Mouse (Mus musculus) fibroblast of lung, adult 2 months (primary cell): ENCODE measurements around the gene Mthfd1l.

ENCODE experiments used
- DNase-seq: peaks from one replicate; pipeline ENCODE4 v3.0.0-alpha.2; 2011; ENCODE audit warnings: low read depth

The Mthfd1l gene

GRCm38 (mm10) chr10:3978326-3978725 is 5.4 kb downstream of the Mthfd1l start:
- DNase-seq, result no peak

- DNase-seq, result no peak
These were observed 6.0 kb downstream of the Mthfd1l start for GRCm38 (mm10) chr10:3978792-3979488.

DNA sequence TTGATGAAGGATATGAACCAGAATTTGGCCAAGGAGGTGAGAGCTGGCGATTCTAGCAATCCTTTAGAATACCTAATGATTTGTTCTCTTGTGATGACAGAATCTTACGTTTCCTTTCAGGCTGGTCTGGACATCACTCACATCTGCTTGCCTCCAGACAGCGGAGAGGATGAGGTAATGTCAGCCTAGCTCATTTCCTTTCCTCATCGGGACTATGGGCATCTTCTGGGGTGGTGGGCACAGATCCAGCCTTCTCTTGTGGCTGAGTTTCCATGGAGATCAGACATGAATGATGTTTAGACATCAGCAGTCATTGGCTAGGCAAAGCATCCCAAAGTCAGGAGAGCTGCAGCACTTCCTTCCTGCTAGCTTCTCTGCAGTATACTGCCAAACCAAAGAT is 7.3 kb downstream of the Mthfd1l start:
- no peak for DNase-seq

DNA sequence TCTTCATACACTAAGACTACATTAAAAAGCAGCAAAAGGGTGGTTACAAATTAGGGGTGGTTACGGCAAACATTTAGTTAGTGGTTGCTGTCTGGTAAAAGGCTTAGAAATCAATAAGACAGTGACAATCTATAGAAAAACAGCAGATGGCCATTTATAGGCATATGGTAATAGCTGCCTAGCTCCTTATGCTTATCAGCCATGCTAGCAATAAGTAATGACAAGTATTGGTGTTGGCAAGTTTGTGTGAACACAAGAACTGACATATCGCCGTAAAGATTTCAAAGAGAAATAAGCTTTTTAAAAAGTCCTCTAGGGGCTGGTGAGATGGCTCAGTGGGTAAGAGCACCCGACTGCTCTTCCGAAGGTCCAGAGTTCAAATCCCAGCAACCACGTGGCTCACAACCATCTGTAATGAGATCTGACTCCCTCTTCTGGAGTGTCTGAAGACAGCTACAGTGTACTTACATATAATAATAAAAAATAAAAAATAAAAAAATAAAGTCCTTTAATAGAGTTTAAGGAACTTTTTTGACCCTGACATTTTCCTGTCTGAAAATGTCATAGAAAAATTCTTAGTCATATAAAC is 17.5 kb downstream of the Mthfd1l start:
- no peak for DNase-seq

- DNase-seq, result no peak
These were observed 20.6 kb downstream of the Mthfd1l start for GRCm38 (mm10) chr10:3993365-3994102.

DNA sequence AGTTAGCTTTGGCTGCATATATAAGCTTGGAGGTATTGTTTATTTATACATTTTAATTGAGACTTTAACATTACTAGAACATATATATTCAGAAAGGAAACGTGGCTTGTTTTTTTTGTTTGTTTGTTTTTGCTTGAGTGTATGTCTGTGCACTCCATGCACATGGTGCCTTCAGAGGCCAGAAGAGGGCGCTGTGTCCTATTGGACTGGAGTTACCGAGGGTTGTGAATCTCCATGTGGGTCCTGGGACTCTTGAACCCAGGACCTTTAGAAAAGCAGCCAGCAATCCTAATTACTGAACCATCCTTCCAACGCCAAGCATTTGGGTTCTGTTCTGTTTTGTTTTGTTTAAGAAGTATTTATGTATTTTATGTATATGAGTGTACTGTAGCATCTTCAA is 22.4 kb downstream of the Mthfd1l start:
- no peak for DNase-seq

DNA sequence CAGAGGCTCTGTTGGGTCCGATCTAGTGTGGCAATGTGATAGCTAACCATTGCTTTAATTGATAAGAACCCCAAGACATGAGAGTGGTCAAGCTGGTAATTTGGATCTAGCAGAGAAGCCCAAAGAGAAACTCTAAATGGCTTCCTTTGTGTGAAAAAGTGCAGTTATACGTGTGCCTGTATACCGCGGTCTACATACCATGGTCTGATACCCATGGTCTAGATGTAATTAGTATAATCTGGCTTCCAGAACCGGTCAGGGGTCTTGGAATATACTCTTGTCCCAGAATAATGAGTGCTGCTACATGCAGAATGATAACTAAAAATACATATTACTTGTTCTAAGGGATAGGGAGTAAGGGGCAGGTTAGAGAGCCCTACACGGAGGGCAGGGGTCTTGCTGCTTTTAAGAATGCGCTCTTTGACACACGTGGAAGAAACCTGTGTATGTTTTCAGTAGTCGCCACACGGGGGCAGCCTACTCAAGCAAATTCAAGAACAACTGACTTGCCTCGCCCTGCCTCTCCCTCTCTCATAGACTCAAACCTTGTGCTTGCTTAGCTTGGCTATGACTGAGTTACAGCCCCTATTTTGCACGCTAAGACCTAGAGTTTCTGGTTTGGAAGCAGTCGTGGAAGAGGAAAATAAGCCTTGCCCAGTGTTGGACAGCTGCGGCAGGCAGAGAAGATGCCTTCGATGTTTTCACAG is 23.4 kb downstream of the Mthfd1l start:
- peak; percentile 63 for DNase-seq

GRCm38 (mm10) chr10:3997851-3998426 is 25.0 kb downstream of the Mthfd1l start:
- DNase-seq, result no peak

DNA sequence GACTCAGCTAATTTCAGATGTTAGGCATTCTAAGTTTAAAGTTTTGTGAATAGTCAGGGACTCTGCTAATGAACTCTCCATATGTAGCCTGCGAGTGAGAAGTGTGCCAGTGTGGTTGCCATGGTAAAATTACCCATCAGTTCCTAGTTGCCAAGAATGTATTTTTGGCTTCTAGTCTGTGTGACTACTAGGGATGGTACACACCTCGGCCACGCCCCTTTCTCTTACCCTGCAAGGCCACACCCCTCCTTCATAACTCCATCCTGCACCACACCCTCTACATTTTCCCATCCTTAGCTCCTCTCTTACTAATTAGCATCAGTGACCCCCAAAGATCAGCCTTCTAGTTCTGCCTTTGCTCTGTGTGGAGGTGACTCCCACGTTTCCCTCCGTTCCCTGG is 29.8 kb downstream of the Mthfd1l start:
- DNase-seq, result no peak

GRCm38 (mm10) chr10:4005191-4005590 is 32.3 kb downstream of the Mthfd1l start:
- no peak for DNase-seq

- no peak for DNase-seq
These were observed 33.5 kb downstream of the Mthfd1l start for GRCm38 (mm10) chr10:4006296-4007015.

DNA sequence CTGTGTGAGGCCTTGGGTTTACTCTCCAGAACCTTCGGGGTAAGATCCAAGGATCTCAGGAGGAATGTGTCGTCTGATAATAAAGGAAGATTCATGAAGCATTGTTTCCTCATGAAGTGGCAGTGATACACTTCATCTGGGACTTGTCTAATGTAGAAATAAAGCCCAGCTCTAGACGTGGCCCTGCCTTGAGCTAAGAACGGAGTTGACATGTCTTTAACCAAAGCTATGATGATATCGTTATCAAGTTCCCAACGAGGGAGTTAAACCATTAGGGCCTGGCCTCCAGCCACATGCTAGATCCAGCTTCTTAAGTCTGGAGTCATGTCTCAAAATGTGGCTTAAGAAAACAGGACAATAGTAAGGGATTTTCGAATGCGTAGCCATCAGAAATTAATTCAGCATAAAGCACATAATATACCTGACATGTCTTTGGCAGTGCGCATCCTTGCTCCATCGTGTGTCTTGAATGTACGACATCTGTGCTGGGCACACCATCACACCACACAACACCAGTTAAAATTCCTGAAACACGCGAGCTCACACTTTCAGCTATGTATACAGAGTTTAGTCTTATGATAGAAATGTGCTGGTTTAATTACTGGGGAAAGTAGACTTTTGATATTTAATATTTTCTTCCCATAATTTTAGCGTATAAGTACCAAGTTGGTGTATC is 49.8 kb downstream of the Mthfd1l start:
- DNase-seq, result no peak

- DNase-seq, result peak; percentile 54
These were observed 53.7 kb downstream of the Mthfd1l start for GRCm38 (mm10) chr10:4026616-4027015.

- DNase-seq, result no peak
These were observed 54.5 kb downstream of the Mthfd1l start for GRCm38 (mm10) chr10:4027466-4027865.

- no peak for DNase-seq
These were observed 56.0 kb downstream of the Mthfd1l start for GRCm38 (mm10) chr10:4028851-4029442.

DNA sequence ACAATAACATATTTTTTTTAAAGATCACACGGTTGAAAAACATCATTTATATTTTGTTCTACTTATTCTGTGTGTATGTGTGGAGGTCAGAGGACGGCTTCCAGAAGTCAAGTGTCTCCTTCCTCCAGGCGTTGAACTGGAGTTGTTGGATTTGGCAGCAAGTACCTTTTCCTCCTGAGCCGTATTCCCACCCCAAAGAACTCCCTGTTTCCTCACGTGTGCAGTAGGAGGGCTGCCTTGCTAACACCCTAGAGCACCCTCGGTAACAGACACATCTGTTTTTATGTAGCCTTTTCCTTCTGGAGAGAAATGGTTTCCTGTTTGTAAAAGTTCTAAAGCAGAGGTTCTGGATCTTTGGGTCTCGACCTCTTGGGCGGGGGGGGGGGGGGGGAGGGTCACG is 60.8 kb downstream of the Mthfd1l start:
- no peak for DNase-seq

DNA sequence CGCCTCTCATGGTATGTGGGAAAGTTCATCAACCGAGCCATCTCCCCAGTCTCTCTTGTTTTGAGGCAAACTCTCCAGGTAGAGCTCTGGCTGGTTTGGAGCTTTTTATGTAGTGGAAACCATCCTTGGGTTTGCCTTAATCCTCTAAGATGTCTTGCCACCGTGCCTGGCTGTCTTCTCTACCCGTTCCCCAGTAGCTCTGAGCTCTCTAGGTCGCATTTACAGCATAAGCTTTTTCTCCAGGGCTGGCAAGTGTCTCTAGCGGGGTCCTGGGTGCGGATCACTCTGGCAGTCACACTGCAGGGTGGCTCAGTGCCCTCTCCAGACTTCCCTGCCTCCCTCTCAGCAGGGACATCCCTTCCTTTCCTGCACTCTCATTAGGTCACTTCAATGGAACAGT is 63.6 kb downstream of the Mthfd1l start:
- DNase-seq, result no peak

DNA sequence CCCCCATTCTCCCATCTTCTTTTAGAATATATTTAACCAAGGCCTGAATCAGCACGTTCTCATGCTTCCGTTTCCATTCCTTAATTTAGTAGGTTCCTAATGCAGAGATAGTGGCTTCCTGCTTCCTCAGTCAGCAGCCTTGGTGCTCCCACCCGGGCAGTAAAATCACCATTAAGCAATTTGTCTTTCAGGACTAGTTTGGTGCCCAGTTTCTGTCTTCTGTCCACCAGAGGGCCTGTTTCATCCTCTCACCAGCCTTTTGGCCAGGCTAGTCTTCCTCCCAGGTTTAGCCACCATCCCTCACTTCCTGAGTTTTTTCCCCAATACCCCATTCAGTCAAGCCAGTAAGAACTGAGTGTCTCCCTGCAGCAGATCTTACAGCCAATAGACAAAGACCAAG is 64.1 kb downstream of the Mthfd1l start:
- no peak for DNase-seq

- DNase-seq, result no peak
These were observed 65.7 kb downstream of the Mthfd1l start for GRCm38 (mm10) chr10:4038576-4038975.

DNA sequence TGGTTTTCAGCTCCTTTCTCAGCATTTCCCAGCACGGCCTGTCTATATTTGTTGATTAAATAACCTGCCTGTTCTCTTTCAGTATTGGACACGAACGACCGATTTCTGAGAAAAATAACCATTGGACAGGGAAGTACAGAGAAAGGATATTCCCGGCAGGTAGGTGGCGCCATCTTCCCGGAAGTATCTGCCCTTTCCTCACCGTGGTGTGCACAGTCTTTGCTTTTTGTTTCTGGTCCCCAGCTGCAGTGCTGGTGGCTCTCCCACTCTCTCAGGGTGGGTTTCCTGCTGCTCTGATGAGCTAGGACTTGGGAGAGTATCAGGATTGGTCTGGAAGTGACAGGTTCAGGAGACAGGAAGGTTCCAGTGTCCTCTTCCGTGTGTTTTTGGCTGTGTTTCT is 68.8 kb downstream of the Mthfd1l start:
- no peak for DNase-seq

- DNase-seq, result no peak
These were observed 71.5 kb downstream of the Mthfd1l start for GRCm38 (mm10) chr10:4044421-4044820.
